In the genomic region with DNA sequence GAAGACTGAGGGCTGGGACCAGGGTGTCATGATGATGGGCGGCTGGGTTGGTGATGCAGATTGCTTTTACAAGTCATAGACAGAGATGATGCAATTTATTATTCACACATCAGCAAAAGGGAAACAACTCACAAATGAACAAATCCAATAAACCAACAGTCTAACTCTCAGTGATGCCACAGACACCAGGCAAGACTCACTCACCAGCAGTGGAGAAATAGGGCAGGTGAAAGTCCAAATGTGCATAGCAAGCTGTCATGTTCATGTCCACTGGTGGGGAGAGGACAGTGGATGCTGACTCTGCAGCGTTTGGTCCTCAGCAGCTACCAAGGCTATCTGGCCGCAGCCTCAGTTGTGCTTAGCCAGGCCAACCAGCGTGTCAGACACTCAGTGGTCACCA, we compare ENCODE assay signal across 21 mouse cellular contexts. TPM values are rescaled to one million over a fixed set of nuclear protein-coding genes. Genes with fewer than 3 reads are reported as not detected.
"Had no signal": no experiment of that assay in that cellular context is flagged by ENCODE, and none has a peak within 500 bp of the region (broad histone marks: within the 10 kb centered on the region; RNA-seq: fewer than 3 reads in every experiment).

No protein-coding gene starts in this region.

- H3K4me1 ChIP-seq: lung, embryonic 15.5 days had no signal

- ATAC-seq: midbrain, embryonic 13.5 days had no signal

- H3K9ac ChIP-seq: liver, embryonic 14.5 days; lung, embryonic 15.5 days; midbrain, embryonic 13.5 days; neural tube, embryonic 12.5 days; stomach, embryonic 15.5 days had no signal

- H3K9me3 ChIP-seq: lung, embryonic 15.5 days; megakaryocyte, embryonic 14.5 days; midbrain, embryonic 13.5 days; neural tube, embryonic 12.5 days; stomach, embryonic 15.5 days had no signal

- H3K27me3 ChIP-seq: lung, embryonic 15.5 days; midbrain, embryonic 13.5 days; stomach, embryonic 15.5 days had no signal

- H3K36me3 ChIP-seq: lung, embryonic 15.5 days; midbrain, embryonic 13.5 days; neural tube, embryonic 12.5 days; stomach, embryonic 15.5 days had no signal

- H3K27ac ChIP-seq: liver, embryonic 14.5 days; lung, embryonic 15.5 days; macrophage; midbrain, embryonic 13.5 days; neural tube, embryonic 12.5 days; stomach, embryonic 15.5 days; stomach, postnatal 0 days had no signal

- H3K4me2 ChIP-seq: lung, embryonic 15.5 days; midbrain, embryonic 13.5 days; neural tube, embryonic 12.5 days; stomach, embryonic 15.5 days had no signal

- H3K4me3 ChIP-seq: lung, embryonic 15.5 days; megakaryocyte, embryonic 14.5 days; midbrain, embryonic 13.5 days; neural tube, embryonic 12.5 days; stomach, embryonic 15.5 days had no signal

- DNase-seq: lung, adult 2 months; right cerebral cortex, postnatal 14 days; thymus, adult 2 months; thymus, postnatal 25 days; thymus, postnatal 4 days had no signal

RNA-seq across cellular contexts. Expression of gene Psapl1, which starts 26.9 kb away (rescaled TPM):
- total RNA-seq: megakaryocyte progenitor cell, adult 5-6 weeks; monocyte, adult 5-6 weeks; neutrophil, adult 5-6 weeks had no signal
- polyA plus RNA-seq: liver, embryonic 14.5 days; liver, embryonic 16.5 days; macrophage; midbrain, postnatal 0 days; neural tube, embryonic 12.5 days; neural tube, embryonic 14.5 days; spleen, adult 2 months; testis, adult 2 months had no signal
